Mouse (Mus musculus): ENCODE measurements around the gene Shox2. TPM values are rescaled to one million over a fixed set of nuclear protein-coding genes. Genes with fewer than 3 reads are reported as not detected.

The Shox2 gene
- 17.5 and 23.5 TPM in 2 replicates for polyA plus RNA-seq (2015; fragmentation: Nextera tagmentation; extraction: Ambion mirVana)

DNA sequence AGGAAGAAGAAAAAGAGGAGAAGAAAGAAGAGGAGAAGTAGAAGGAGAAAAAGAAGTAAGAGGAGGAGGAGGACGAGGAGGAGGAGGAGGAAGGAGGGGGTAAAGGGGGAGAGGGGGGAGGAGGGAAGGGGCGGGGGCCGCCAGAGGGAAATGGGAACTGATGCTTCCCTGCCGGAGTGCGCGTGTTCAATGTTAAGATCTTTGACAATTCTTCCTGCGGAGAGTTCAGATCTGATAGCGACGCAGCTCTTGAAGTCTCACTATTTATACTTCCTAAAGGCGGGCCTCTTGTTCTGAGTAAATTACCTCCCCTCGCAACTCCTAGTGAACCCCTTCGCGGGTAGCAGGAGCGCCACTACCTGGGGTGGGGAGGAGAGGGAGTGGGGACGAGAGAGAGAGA, at the start of gene Shox2:
Gene Shox2, minus strand, starts transcription at position 66 of the 400 bp plus-strand sequence.
- Histone ChIP-seq H3K4me1 (ENCODE audit: control insufficient read depth, insufficient read depth, low read depth, low read length) (peaks cover 13% of the 10 kb centered on the region), H3K4me3 (ENCODE audit: low read length) (peak within 1 kb of the TSS; percentile 43), H3K27me3 (replicated peaks; ENCODE audit: control insufficient read depth, insufficient read depth, low read length) (peaks cover 31% of the 10 kb centered on the region), H3K27ac (ENCODE audit: low read depth, low read length) (peak within 1 kb of the TSS; percentile 56), H3K9ac (ENCODE audit: low read depth, low read length) (peak within 1 kb of the TSS; percentile 56), H3K4me2 (ENCODE audit: low read length) (peak within 1 kb of the TSS; percentile 73), H3K9me3 (ENCODE audit: control insufficient read depth, low read length) (no peaks in the 10 kb centered on the region), H3K36me3 (ENCODE audit: control insufficient read depth, insufficient read depth, low read length) (no peaks in the 10 kb centered on the region)
- no peak for ATAC-seq
- under 1% methylated on average over 15 of the region's 15 CpGs for WGBS

DNA sequence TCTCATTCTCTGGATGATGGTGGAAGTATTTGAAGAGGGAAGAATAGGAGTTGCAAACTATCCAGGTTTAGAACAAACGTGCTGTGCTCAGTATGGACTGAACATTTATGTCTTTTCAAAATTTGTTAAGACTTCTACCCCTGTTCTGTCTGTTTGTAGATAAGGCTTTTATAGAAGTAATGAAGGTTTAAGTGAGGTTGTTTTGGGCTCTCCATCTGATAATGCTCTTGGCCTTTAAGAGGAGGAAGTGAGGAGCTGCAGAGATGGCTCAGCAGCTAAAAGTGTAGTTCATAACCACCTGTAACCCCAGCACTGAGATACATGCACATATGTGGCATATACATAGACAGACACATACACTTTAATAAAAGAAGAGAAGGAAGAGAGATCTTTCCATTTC, 15.2 kb upstream of the Shox2 start:
- Histone ChIP-seq H3K4me1 (ENCODE audit: control insufficient read depth, insufficient read depth, low read depth, low read length) (no peaks in the 10 kb centered on the region), H3K36me3 (ENCODE audit: control insufficient read depth, insufficient read depth, low read length) (peaks cover 6% of the 10 kb centered on the region; the same call in 1 of the 2 replicates), H3K4me3 (ENCODE audit: low read length) (no peak overlapping the region), H3K27ac (ENCODE audit: low read depth, low read length) (no peak overlapping the region), H3K9ac (ENCODE audit: low read depth, low read length) (no peak overlapping the region), H3K9me3 (ENCODE audit: control insufficient read depth, low read length) (no peaks in the 10 kb centered on the region), H3K27me3 (replicated peaks; ENCODE audit: control insufficient read depth, insufficient read depth, low read length) (no peaks in the 10 kb centered on the region), H3K4me2 (ENCODE audit: low read length) (no peak overlapping the region)
- no peak for ATAC-seq
- 95% methylated on average over 1 of the region's 1 CpGs for WGBS

DNA sequence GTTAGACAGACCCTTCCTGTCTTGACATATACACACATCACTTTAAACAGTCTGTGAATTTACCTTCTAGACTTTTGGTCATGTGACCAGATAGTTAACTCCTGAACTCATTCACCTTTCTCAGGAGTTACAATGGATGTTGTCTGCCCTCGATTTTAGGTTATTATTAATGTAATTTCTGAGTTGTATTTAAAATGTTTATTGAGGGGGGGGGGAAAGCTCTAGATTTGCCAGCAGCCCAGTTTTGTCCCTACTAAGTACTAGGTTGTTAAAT, 4.7 kb upstream of the Shox2 start:
- peak overlapping the region; percentile 91 for H3K4me3 ChIP-seq (ENCODE audit: low read length)
- H3K9me3 ChIP-seq (ENCODE audit: control insufficient read depth, low read length) = no peaks in the 10 kb centered on the region
- no peaks in the 10 kb centered on the region for H3K36me3 ChIP-seq (ENCODE audit: control insufficient read depth, insufficient read depth, low read length)
- H3K27ac ChIP-seq (ENCODE audit: low read depth, low read length) = peak overlapping the region; percentile 60; the same call in 1 of the 2 replicates
- WGBS = 5% methylated on average over 1 of the region's 1 CpGs
- H3K4me1 ChIP-seq (ENCODE audit: control insufficient read depth, insufficient read depth, low read depth, low read length) = peaks cover 9% of the 10 kb centered on the region
- peak overlapping the region; percentile 86 for H3K4me2 ChIP-seq (ENCODE audit: low read length)
- peaks cover 10% of the 10 kb centered on the region; the same call in 1 of the 2 replicates for H3K27me3 ChIP-seq (replicated peaks; ENCODE audit: control insufficient read depth, insufficient read depth, low read length)
- ATAC-seq = no peak
- peak overlapping the region; percentile 87 for H3K9ac ChIP-seq (ENCODE audit: low read depth, low read length)

DNA sequence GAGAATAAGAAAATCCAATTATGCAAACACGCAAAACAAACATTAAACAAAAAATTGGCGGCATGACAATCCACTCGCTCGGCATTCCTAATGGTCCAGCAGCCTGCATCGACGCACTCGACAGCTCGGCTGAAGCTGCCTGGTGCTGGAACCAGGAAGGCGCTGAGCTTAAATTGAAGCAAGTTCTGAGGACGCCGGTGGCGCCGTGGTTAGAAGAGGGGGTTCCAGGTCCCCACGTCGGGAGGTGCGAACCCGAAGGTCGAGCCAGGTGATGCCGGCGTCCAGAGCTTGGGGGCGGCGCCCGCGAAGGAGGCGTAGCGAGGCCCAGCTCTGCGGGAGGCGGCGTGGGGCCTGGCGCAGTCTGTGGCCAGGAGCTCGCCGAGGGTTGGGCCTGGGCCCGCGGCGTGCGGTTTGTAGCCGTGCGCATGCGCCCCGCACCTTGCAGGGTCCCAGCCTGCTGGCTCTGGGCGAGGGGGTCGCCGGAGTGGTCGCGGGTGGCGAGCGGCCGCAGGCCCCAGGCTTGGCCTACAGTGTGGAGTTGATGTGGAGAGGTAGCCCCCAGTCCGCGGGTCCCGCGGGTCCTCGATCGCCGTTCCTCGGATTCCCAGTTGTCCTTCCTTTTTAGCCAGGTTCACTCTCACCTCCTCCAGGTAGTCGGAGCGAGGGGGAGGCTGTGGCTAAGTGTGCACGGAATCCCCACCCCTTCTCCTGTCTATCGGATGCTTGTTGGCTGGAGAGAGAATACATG, 4.1 kb upstream of the Shox2 start:
- ATAC-seq = peak; percentile 97
- Histone ChIP-seq H3K4me3 (ENCODE audit: low read length) (peak overlapping the region; percentile 91), H3K27ac (ENCODE audit: low read depth, low read length) (peak overlapping the region; percentile 60; the same call in 1 of the 2 replicates), H3K4me2 (ENCODE audit: low read length) (peak overlapping the region; percentile 86), H3K9ac (ENCODE audit: low read depth, low read length) (peak overlapping the region; percentile 87), H3K9me3 (ENCODE audit: control insufficient read depth, low read length) (no peaks in the 10 kb centered on the region), H3K36me3 (ENCODE audit: control insufficient read depth, insufficient read depth, low read length) (no peaks in the 10 kb centered on the region), H3K27me3 (replicated peaks; ENCODE audit: control insufficient read depth, insufficient read depth, low read length) (peaks cover 12% of the 10 kb centered on the region; the same call in 1 of the 2 replicates), H3K4me1 (ENCODE audit: control insufficient read depth, insufficient read depth, low read depth, low read length) (peaks cover 13% of the 10 kb centered on the region)
- under 1% methylated on average over 60 of the region's 60 CpGs for WGBS

DNA sequence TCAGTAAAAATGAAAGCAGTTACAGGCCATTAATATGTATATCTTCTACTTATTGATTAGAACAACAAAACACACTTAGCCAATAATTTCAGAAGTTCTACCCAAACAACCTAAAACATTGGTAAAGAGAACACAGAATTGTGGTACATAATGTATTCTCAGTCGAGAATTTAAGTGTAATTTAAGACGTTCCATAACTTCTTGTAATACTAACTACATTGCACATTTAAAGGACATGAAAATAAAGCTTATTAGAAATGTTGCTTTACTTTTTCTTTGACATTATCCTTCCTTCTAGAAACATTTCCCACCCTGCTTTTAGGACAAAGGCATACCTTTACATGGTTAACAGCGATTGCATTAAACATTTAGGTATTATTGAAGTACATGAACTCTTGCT, 1.9 kb upstream of the Shox2 start:
- peaks cover 24% of the 10 kb centered on the region for H3K27me3 ChIP-seq (replicated peaks; ENCODE audit: control insufficient read depth, insufficient read depth, low read length)
- H3K4me3 ChIP-seq (ENCODE audit: low read length) = no peak overlapping the region
- no peak overlapping the region for H3K4me2 ChIP-seq (ENCODE audit: low read length)

DNA sequence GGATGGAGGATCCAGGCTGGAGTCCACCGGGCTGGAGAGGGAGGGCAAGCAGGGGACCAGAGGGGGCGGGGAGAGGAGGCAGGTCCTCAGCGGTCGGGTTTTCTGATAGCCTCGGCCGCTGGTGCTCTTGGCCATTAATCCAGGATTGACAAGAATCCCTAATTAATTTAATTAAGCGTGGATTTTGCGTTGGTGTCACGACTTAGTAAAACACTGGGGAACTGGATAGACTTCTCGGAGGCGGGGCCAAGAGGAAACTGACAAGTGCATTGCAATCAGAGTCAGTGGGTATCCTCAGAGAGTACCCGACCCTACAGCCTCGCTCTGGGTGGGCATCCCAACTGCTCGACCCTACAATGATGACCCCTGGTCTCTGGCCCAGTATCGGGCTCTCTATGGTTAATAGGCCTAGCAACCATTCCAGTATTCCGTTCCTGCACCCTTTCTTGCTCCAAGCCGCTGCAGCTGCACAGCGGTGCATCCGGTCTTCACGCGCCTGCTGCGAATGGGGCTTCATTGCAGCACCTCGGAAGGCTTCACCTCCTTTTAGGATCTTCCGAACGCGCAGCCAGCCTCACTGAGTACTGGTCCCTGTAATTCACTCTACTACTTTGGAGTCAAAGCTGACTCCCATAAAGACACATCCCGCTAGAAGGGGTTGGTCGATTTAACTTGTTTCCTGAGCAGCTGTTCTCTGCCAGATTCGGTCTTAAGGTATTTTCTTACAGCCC, 775 bp upstream of the Shox2 start:
- Histone ChIP-seq H3K4me2 (ENCODE audit: low read length) (peak overlapping the region; percentile 73), H3K36me3 (ENCODE audit: control insufficient read depth, insufficient read depth, low read length) (no peaks in the 10 kb centered on the region), H3K9me3 (ENCODE audit: control insufficient read depth, low read length) (no peaks in the 10 kb centered on the region), H3K4me3 (ENCODE audit: low read length) (peak overlapping the region; percentile 43), H3K4me1 (ENCODE audit: control insufficient read depth, insufficient read depth, low read depth, low read length) (peaks cover 13% of the 10 kb centered on the region), H3K9ac (ENCODE audit: low read depth, low read length) (no peak overlapping the region), H3K27ac (ENCODE audit: low read depth, low read length) (no peak overlapping the region), H3K27me3 (replicated peaks; ENCODE audit: control insufficient read depth, insufficient read depth, low read length) (peaks cover 26% of the 10 kb centered on the region)
- 1% methylated on average over 29 of the region's 29 CpGs for WGBS
- ATAC-seq = no peak

More for the DNA sequence above, 1.9 kb upstream of the Shox2 start:
- H3K9ac ChIP-seq (ENCODE audit: low read depth, low read length) = no peak overlapping the region
- no peaks in the 10 kb centered on the region for H3K36me3 ChIP-seq (ENCODE audit: control insufficient read depth, insufficient read depth, low read length)
- H3K9me3 ChIP-seq (ENCODE audit: control insufficient read depth, low read length) = no peaks in the 10 kb centered on the region
- H3K4me1 ChIP-seq (ENCODE audit: control insufficient read depth, insufficient read depth, low read depth, low read length) = peaks cover 13% of the 10 kb centered on the region
- 12% methylated on average over 3 of the region's 3 CpGs for WGBS
- no peak overlapping the region for H3K27ac ChIP-seq (ENCODE audit: low read depth, low read length)
- ATAC-seq = no peak

DNA sequence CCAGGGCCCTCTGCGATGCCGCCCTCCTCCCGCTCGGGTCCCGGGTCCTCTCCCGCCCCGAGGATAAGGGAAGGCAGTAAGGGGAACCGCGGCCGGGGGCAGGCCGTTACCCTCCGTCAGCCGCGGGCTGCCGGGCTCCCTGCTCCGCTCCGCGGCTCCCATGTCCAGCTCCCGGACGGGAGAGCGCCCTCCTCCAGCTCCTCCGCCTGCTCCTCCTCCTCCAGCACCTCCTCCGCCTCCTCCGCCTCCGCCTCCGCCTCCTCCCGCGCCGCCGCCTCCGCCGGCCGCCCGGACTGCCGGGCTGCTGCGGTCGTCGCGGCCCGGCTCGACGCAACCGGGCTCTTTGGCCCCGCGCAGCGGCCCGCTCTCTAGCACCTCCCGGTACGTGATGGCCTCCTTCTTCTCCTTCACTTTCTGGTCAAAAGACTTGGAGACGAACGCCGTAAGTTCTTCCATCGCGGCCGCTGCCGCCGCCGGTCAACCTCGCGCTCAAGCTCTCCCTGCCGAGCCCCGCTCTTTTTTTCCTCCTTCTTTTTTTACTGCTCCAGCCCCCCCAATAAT, 390 bp downstream of the Shox2 start, which contains the start of gene Rsrc1:
Gene Rsrc1, plus strand, starts transcription at position 290 of the 561 bp plus-strand sequence.
- Histone ChIP-seq H3K27me3 (replicated peaks; ENCODE audit: control insufficient read depth, insufficient read depth, low read length) (peaks cover 33% of the 10 kb centered on the region), H3K4me1 (ENCODE audit: control insufficient read depth, insufficient read depth, low read depth, low read length) (peaks cover 9% of the 10 kb centered on the region), H3K9ac (ENCODE audit: low read depth, low read length) (peak within 1 kb of the TSS; percentile 56), H3K36me3 (ENCODE audit: control insufficient read depth, insufficient read depth, low read length) (no peaks in the 10 kb centered on the region), H3K4me3 (ENCODE audit: low read length) (peak within 1 kb of the TSS; percentile 43), H3K9me3 (ENCODE audit: control insufficient read depth, low read length) (no peaks in the 10 kb centered on the region), H3K4me2 (ENCODE audit: low read length) (peak within 1 kb of the TSS; percentile 73), H3K27ac (ENCODE audit: low read depth, low read length) (peak within 1 kb of the TSS; percentile 56)
- ATAC-seq = 0 out of 2 replicates have a peak, but pooled peaks have one; percentile 5
- WGBS = under 1% methylated on average over 45 of the region's 62 CpGs

DNA sequence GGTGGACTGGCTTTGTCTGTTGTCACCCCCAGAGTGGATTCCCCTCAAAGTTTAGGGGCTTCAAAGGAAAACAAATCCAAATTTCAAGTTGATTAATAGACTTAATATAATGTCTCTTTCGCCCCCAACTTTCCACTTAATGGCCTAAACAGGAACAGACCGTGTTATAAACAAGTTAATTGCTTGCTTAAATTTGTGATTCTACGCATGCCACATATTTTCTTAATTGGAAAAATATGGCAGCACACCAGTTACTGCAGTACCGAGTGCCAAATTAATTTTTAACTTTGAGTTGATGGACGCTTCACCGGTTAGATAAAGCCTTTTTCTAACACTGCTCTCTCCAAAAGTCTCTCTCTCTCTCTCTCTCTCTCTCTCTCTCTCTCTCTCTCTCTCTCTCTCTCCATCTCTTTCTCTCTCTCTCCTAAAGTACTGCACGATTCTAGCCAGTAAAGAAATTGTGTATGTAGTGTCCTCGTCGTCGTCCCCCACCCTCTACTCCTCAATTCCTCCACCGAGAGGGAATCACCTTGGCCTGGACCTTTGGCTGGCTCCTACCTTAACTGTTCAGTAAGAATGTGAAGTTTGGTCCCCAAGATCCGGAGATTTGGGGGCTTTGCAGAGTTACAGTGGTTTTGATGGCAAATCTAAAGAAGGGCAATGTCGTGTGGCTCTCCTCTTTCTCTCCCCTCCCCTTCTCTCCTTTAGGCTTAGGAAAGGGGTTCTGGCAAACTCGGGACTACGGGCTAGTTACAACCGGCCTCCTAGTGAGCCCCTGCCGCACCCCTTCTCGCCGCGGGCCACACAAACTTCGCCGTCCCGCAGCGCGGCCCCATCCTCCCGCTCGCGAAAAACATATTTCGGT, 1.2 kb downstream of the Shox2 start:
- 3% methylated on average over 29 of the region's 29 CpGs for WGBS
- H3K27ac ChIP-seq (ENCODE audit: low read depth, low read length) = no peak overlapping the region
- H3K9ac ChIP-seq (ENCODE audit: low read depth, low read length) = 0 out of 2 replicates have a peak overlapping the region, but pooled peaks have one; percentile 2

More for the DNA sequence above, 1.2 kb downstream of the Shox2 start:
- H3K9me3 ChIP-seq (ENCODE audit: control insufficient read depth, low read length) = no peaks in the 10 kb centered on the region
- H3K4me3 ChIP-seq (ENCODE audit: low read length) = peak overlapping the region; percentile 43
- no peak for ATAC-seq
- H3K27me3 ChIP-seq (replicated peaks; ENCODE audit: control insufficient read depth, insufficient read depth, low read length) = peaks cover 35% of the 10 kb centered on the region
- H3K4me2 ChIP-seq (ENCODE audit: low read length) = peak overlapping the region; percentile 73
- H3K4me1 ChIP-seq (ENCODE audit: control insufficient read depth, insufficient read depth, low read depth, low read length) = peaks cover 9% of the 10 kb centered on the region
- H3K36me3 ChIP-seq (ENCODE audit: control insufficient read depth, insufficient read depth, low read length) = no peaks in the 10 kb centered on the region
